Mouse (Mus musculus): ENCODE measurements around the gene Egr2.

DNA sequence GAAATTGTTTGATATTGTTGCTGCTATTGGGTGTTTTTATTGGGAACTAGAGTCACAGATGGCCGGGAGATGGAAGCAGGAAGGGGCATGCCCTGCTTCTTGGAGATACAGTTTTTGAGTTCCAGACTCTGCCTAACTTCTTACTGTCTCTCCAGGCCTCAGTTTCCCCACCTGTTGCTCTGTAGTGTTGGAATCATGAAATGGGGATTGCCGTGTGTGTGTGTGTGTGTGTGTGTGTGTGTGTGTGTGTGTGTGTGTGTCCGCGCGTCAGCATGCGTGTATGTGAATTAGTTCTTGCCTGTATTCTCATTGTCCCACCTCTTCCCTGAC, 4.1 kb downstream of the Egr2 start:
- TF ChIP-seq CTCF (IDR thresholded peaks at IDR 0.05; ENCODE audit: low read depth, low read length) (no peak), POLR2A (IDR thresholded peaks at IDR 0.05; ENCODE audit: borderline replicate concordance, low read depth, low read length) (no peak)
